Mouse (Mus musculus) T-helper 17 cell (primary cell): ENCODE data around the gene Fam83d.

Source experiments
- in situ Hi-C, 2 experiments: fragments of 300-600 bp; cut with MboI, MseI; formaldehyde crosslinking; loops; 1 replicate in 1 of 2; 2 replicates in 1 of 2; pipeline ENCODE4 v1.15.1; 2025; ENCODE audit warnings: high pct_unique_total_duplicates in 2 of 2

Gene Fam83d

GRCm38 (mm10) chr2:158800788-158801187 lies 32.9 kb downstream of the Fam83d start:
- in situ Hi-C loops: no loop called here

GRCm38 (mm10) chr2:158803575-158803974 lies 35.7 kb downstream of the Fam83d start:
- in situ Hi-C loops: no loop called here

- in situ Hi-C loops: loop anchor here in 1 of 2 experiments (10.0 kb wide), 1 partner anchor 391 kb away; no protein-coding TSS in a partner anchor
Measured at GRCm38 (mm10) chr2:158815686-158816085, 47.8 kb downstream of the Fam83d start.

GRCm38 (mm10) chr2:158816239-158816638 lies 48.3 kb downstream of the Fam83d start:
- in situ Hi-C loops: loop anchor here in 1 of 2 experiments (10.0 kb wide), 1 partner anchor 391 kb away; no protein-coding TSS in a partner anchor

GRCm38 (mm10) chr2:158817708-158818107 lies 49.8 kb downstream of the Fam83d start:
- in situ Hi-C loops: loop anchor here in 1 of 2 experiments (10.0 kb wide), 1 partner anchor 393 kb away; no protein-coding TSS in a partner anchor

GRCm38 (mm10) chr2:158828124-158828523 lies 60.2 kb downstream of the Fam83d start:
- in situ Hi-C loops: no loop called here

GRCm38 (mm10) chr2:158829746-158830145 lies 61.9 kb downstream of the Fam83d start:
- in situ Hi-C loops: loop anchor here in 1 of 2 experiments (10.0 kb wide), 1 partner anchor 1415 kb away; the partner anchor contains the start of gene Src

- in situ Hi-C loops: loop anchor here in 1 of 2 experiments (10.0 kb wide), 1 partner anchor 1418 kb away; the partner anchor contains the start of gene Src
Measured at GRCm38 (mm10) chr2:158833221-158833620, 65.3 kb downstream of the Fam83d start.

- in situ Hi-C loops: loop anchor here in 1 of 2 experiments (10.0 kb wide), 1 partner anchor 1419 kb away; the partner anchor contains the start of gene Src
Measured at GRCm38 (mm10) chr2:158833645-158834044, 65.8 kb downstream of the Fam83d start.
